Mouse (Mus musculus): ENCODE measurements around the gene Clint1. TPM values are rescaled to one million over a fixed set of nuclear protein-coding genes. Genes with fewer than 3 reads are reported as not detected.
A peak's percentile ranks its signal among the peaks of the same experiment; 100 is the strongest.

Clint1 gene
- total RNA-seq (2021) = 10 to 100 TPM; 51.1 to 53.1 TPM
- long read RNA-seq, experiment 1, transcript Clint1-201 (12 exons, 3,311 nt) = major isoform, 53 of 93 reads
- long read RNA-seq, experiment 1, transcript Clint1-202 (12 exons, 3,365 nt) = minor isoform, 28 of 93 reads
- long read RNA-seq, experiment 1, partial matches to known transcripts = 2 of 93 reads
- long read RNA-seq, experiment 1, other reads (novel, unspliced or antisense) = 10 of 93 reads
- long read RNA-seq, experiment 2, transcript Clint1-201 (12 exons, 3,311 nt) = major isoform, 70 of 129 reads
- long read RNA-seq, experiment 2, transcript Clint1-202 (12 exons, 3,365 nt) = minor isoform, 44 of 129 reads
- long read RNA-seq, experiment 2, partial matches to known transcripts = 2 of 129 reads
- long read RNA-seq, experiment 2, other reads (novel, unspliced or antisense) = 13 of 129 reads

GRCm38 (mm10) chr11:45851516-45852123 is at the start of gene Clint1:
Gene Clint1, plus strand, starts transcription at chr11:45852051.
- DNase-seq (ENCODE audit: low spot score in 2 of 2) = peak; percentile 72 to 81

GRCm38 (mm10) chr11:45804068-45804467 is 47.8 kb upstream of the Clint1 start:
- DNase-seq (ENCODE audit: low spot score in 2 of 2) = no peak

GRCm38 (mm10) chr11:45805312-45805772 is 46.5 kb upstream of the Clint1 start:
- no peak for DNase-seq (ENCODE audit: low spot score in 2 of 2)

DNA sequence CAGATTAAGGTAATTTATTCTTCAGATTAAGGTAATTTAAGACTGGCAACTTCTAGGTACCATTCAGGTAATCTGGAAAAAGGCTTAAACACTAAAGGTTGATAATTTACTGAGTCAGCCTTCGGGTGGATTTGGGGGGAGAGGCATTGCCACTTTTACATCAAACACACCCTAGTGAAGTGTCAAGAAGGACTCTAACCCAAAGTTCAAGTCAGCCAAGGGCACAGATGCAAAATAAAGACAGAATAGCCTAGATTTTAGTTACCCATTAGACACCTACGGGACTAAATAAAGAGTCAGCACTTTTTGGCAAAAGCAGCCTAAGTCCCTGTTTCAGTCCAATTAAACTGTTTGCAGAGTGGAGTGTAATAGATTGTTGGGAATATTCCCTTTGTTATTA is 46.0 kb upstream of the Clint1 start:
- DNase-seq (ENCODE audit: low spot score in 2 of 2) = no peak

DNA sequence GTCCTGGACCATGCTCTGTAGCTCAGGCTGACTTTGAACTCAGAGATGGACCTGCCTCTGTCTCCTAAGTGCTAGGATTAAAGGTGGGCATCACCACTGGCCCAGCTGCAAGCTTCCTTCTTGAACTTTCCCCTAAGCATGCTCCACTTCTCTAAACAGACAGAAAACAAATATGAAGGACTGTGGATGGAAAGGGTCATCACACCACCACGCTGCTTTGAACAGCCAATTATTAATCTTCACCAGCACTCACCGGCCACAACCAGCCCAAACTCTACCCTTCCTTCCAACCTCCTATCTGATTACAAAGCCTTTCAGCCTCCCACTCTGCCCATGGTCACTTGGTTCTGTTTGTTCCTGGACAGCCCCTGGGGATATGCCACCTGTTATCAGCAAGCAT is 45.6 kb upstream of the Clint1 start:
- no peak for DNase-seq (ENCODE audit: low spot score in 2 of 2)

DNA sequence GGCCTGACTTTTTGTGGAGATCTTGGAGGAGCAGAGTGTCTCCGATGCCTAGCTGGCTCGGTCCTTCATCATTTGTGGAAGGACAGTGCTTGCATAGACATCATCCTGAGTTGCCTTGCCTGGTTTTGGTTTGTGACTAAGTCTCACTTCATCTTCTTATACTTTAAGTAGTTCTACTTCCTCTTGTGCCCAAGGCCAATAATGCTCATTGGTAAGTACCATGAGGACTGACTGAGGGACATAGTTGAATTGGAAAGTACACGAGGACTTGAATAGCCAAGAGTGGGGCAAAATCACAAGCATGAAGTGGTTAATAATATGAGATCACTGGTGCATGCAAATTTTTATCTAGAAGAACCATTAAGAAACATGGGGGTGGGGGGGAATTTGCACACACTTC is 45.0 kb upstream of the Clint1 start:
- no peak for DNase-seq (ENCODE audit: low spot score in 2 of 2)

- no peak for DNase-seq (ENCODE audit: low spot score in 2 of 2)
Measured at GRCm38 (mm10) chr11:45807820-45808219, 44.0 kb upstream of the Clint1 start.

DNA sequence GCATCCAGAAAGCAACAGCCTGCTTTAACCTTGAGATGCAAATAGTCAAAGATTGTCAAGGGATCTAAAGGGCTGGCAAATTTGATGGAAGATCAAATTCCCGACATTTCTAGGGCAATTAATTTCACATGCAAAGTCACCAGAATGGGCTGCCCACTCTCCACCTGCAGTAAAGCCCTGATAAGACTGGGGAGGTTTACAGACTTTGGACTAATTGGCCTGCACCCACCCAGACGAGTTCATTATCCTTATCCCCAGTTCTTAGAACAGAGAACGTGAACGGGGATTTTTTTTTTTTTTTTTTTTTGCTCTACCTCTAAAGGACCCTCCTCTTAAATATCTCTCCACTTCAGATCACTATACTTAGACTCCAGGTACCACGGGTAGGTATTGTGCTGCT is 42.4 kb upstream of the Clint1 start:
- DNase-seq (ENCODE audit: low spot score in 2 of 2) = no peak

GRCm38 (mm10) chr11:45810056-45810455 is 41.8 kb upstream of the Clint1 start:
- DNase-seq (ENCODE audit: low spot score in 2 of 2) = no peak

DNA sequence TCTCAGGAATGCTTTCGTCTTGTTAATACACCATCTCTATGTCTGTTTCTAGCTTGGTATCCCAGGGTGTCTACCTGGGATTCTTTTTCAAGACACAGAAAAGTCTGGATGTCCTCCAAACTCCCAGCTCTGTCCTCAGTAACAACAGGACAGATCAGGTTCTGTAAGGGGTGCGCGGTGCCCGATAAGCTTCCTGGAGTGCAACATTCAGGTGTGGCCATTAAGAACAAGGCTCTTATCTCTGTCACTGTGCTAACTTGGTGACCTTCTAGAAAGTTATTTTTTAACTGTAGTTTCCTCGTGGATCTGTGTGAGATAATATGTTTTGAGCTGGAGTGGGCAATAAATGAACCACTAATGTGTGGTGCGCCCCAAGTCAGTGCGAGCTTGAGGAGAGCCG is 41.0 kb upstream of the Clint1 start:
- DNase-seq (ENCODE audit: low spot score in 2 of 2) = no peak

- DNase-seq (ENCODE audit: low spot score in 2 of 2) = no peak
Measured at GRCm38 (mm10) chr11:45815603-45816002, 36.2 kb upstream of the Clint1 start.

DNA sequence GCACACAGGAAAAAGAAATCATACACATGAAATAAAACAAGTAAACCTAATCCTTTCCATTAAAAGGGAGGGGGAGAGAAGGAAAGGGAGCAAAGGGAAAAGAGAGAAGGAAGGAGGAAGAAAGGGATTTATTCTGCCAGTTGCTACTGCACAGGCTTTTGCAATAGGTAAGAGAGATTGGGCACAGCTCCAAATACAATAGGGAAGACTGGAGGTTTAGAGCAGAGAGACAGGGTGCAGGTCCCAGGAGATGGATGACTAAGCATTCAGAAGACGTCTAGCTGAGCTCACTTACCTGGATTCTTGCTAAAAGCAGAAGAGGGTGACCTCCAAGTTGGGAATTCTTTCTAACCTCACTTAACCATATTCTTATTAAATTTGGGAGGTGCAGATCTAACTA is 35.1 kb upstream of the Clint1 start:
- DNase-seq (ENCODE audit: low spot score in 2 of 2) = no peak

GRCm38 (mm10) chr11:45817996-45818395 is 33.9 kb upstream of the Clint1 start:
- no peak for DNase-seq (ENCODE audit: low spot score in 2 of 2)

- no peak for DNase-seq (ENCODE audit: low spot score in 2 of 2)
Measured at GRCm38 (mm10) chr11:45820930-45821329, 30.9 kb upstream of the Clint1 start.

DNA sequence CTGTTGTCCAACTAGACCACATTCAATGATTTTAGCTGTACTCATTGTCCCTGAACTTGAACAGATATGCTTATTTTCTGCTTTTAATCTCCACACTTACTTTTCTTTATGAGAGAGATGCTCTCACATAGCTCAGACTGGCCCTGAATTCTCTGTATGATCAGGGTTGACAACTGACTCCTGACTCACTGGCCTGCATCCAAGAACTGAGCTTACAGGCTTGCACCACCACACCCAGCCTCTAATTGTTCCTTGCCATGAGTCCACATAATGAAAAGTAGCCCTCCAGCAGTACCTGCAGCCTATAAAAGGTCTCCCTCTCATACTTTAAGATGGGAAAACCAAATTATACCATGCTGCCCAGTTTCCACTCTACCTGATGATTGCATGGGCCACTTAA is 21.7 kb upstream of the Clint1 start:
- no peak for DNase-seq (ENCODE audit: low spot score in 2 of 2)

- no peak for DNase-seq (ENCODE audit: low spot score in 2 of 2)
Measured at GRCm38 (mm10) chr11:45830743-45831310, 21.0 kb upstream of the Clint1 start.

GRCm38 (mm10) chr11:45831476-45832143 is 20.2 kb upstream of the Clint1 start:
- DNase-seq (ENCODE audit: low spot score in 2 of 2) = no peak

- no peak for DNase-seq (ENCODE audit: low spot score in 2 of 2)
Measured at GRCm38 (mm10) chr11:45835625-45836255, 16.1 kb upstream of the Clint1 start.

DNA sequence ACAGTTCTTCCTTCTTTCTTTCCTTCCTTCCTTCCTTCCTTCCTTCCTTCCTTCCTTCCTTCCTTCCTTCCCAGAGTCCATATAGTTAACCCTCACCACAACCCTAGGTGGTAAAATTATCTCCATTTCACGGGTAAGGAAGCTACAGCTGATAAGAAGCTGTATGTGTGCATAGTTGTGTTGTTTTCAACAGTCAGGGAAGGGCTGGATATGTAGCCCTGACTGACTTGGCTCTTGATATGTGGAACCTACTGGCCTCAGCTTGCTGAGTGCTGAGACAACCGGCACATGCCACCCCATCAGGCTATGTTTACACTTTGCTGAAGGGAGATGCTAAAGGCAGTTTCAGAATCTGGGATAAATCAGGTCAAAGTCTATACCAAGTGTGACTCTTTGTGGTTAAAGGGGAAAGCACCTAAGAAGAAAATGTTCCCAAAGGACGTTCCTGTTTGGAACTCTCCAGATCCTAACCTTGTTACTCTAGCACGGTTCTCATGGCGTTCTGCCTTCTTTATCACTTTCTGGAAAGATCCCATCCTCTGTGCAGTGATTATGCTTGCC is 14.5 kb upstream of the Clint1 start:
- no peak for DNase-seq (ENCODE audit: low spot score in 2 of 2)

DNA sequence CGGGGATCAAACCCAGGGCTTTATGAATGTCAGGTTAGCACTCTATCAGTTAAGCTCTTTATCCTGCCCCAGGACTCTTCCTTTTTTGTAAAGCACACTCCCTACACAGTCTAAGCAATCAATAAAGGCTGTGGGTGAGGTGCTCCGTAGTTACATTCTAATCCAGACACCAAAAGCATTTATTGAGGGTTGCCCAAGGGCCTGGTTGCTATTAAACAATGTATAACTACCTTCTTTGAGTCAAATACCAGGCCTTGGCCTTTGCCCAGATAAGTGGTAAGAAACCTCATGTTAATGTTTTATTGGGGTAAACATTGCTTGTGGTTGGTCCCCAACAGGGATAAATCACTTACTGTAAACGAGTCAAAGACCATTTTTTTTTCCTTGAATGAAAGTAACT is 13.4 kb upstream of the Clint1 start:
- no peak for DNase-seq (ENCODE audit: low spot score in 2 of 2)

- no peak for DNase-seq (ENCODE audit: low spot score in 2 of 2)
Measured at GRCm38 (mm10) chr11:45840332-45840731, 11.5 kb upstream of the Clint1 start.

Measured in layer of hippocampus, postnatal 14 days (tissue).